Comparison of ENCODE assay signal across 8 mouse cellular contexts in genomic region chr3:142474349-142474983, GRCm38 (mm10). TPM values are rescaled to one million over a fixed set of nuclear protein-coding genes. Genes with fewer than 3 reads are reported as not detected.
DNase-seq lines count a peak whose midpoint lies in the region; ATAC-seq and TF ChIP-seq lines count a peak whose summit lies in the region.

No protein-coding gene starts in this region.

- H3K9me3 ChIP-seq in lung, embryonic 14.5 days (ENCODE audit: low read depth, low read length), result no peaks in the 10 kb centered on the region
- H3K9me3 ChIP-seq in forebrain, postnatal 0 days (ENCODE audit: low read length), result no peaks in the 10 kb centered on the region
- H3K9me3 ChIP-seq in limb, embryonic 12.5 days, result no peaks in the 10 kb centered on the region
- H3K9me3 ChIP-seq in neural tube, embryonic 12.5 days, result no peaks in the 10 kb centered on the region

- peak; percentile 62; the same call in 1 of the 2 replicates for ATAC-seq in lung, embryonic 14.5 days (ENCODE audit: insufficient read depth)
- ATAC-seq in forebrain, postnatal 0 days, result peak; percentile 27
- peak; percentile 71; the same call in 1 of the 2 replicates for ATAC-seq in limb, embryonic 12.5 days (ENCODE audit: insufficient number of reproducible peaks, insufficient read depth, low FRiP score, low TSS enrichment, low read depth)
- ATAC-seq in neural tube, embryonic 12.5 days (ENCODE audit: low FRiP score, low read depth), result peak; percentile 55

- no peak overlapping the region for H3K9ac ChIP-seq in lung, embryonic 14.5 days
- no peak overlapping the region for H3K9ac ChIP-seq in forebrain, postnatal 0 days
- no peak overlapping the region for H3K9ac ChIP-seq in limb, embryonic 12.5 days (replicated peaks)
- H3K9ac ChIP-seq in neural tube, embryonic 12.5 days, result no peak overlapping the region

- H3K27ac ChIP-seq in lung, embryonic 14.5 days (ENCODE audit: low read depth), result no peak overlapping the region
- no peak overlapping the region for H3K27ac ChIP-seq in forebrain, postnatal 0 days (ENCODE audit: low read depth, low read length)
- no peak overlapping the region for H3K27ac ChIP-seq in limb, embryonic 12.5 days
- no peak overlapping the region for H3K27ac ChIP-seq in neural tube, embryonic 12.5 days

- no peaks in the 10 kb centered on the region for H3K36me3 ChIP-seq in lung, embryonic 14.5 days (ENCODE audit: insufficient read depth)
- no peaks in the 10 kb centered on the region for H3K36me3 ChIP-seq in forebrain, postnatal 0 days (ENCODE audit: insufficient read depth)
- H3K36me3 ChIP-seq in limb, embryonic 12.5 days, result no peaks in the 10 kb centered on the region
- no peaks in the 10 kb centered on the region for H3K36me3 ChIP-seq in neural tube, embryonic 12.5 days

- DNase-seq in lung, embryonic 14.5 days, result peak; percentile 85
- no peak for DNase-seq in lung, postnatal 4 days
- peak; percentile 66 for DNase-seq in ZHBTc4 (ENCODE audit: low read depth, low spot score)
- peak; percentile 50 for DNase-seq in forebrain, postnatal 0 days
- no peak for DNase-seq in layer of hippocampus, adult 9-11 months
- no peak for DNase-seq in frontal cortex, postnatal 10 days (ENCODE audit: low spot score in 2 of 2)

- H3K4me3 ChIP-seq in lung, embryonic 14.5 days (ENCODE audit: low read depth, low read length), result no peak overlapping the region
- H3K4me3 ChIP-seq in forebrain, postnatal 0 days (ENCODE audit: low read depth, low read length), result no peak overlapping the region
- H3K4me3 ChIP-seq in limb, embryonic 12.5 days (replicated peaks), result no peak overlapping the region
- no peak overlapping the region for H3K4me3 ChIP-seq in neural tube, embryonic 12.5 days

- peak overlapping the region; percentile 25; the same call in 1 of the 2 replicates for H3K4me2 ChIP-seq in lung, embryonic 14.5 days
- H3K4me2 ChIP-seq in forebrain, postnatal 0 days (ENCODE audit: low read depth), result no peak overlapping the region
- peak overlapping the region; percentile 41 for H3K4me2 ChIP-seq in limb, embryonic 12.5 days
- H3K4me2 ChIP-seq in neural tube, embryonic 12.5 days (replicated peaks), result peak overlapping the region; percentile 39

- peak; percentile 88 for TF ChIP-seq CTCF in lung, embryonic 14.5 days (IDR thresholded peaks at IDR 0.05; ENCODE audit: low read depth)
- peak; percentile 86 for TF ChIP-seq CTCF in forebrain, postnatal 0 days (IDR thresholded peaks at IDR 0.05; ENCODE audit: low read depth)

- 16% methylated on average over 11 of the region's 11 CpGs for WGBS in lung, embryonic 14.5 days
- WGBS in forebrain, postnatal 0 days, result 22% methylated on average over 11 of the region's 11 CpGs
- WGBS in limb, embryonic 12.5 days, result 19% methylated on average over 11 of the region's 11 CpGs
- 24% methylated on average over 11 of the region's 11 CpGs for WGBS in neural tube, embryonic 12.5 days

- H3K27me3 ChIP-seq in lung, embryonic 14.5 days (ENCODE audit: insufficient read depth, low read length), result no peaks in the 10 kb centered on the region
- H3K27me3 ChIP-seq in forebrain, postnatal 0 days (ENCODE audit: insufficient read depth, low read length), result no peaks in the 10 kb centered on the region
- H3K27me3 ChIP-seq in limb, embryonic 12.5 days, result peaks cover 25% of the 10 kb centered on the region
- no peaks in the 10 kb centered on the region for H3K27me3 ChIP-seq in neural tube, embryonic 12.5 days (replicated peaks)

- H3K4me1 ChIP-seq in lung, embryonic 14.5 days (ENCODE audit: insufficient read depth), result no peaks in the 10 kb centered on the region
- H3K4me1 ChIP-seq in forebrain, postnatal 0 days (ENCODE audit: insufficient read depth), result no peaks in the 10 kb centered on the region
- H3K4me1 ChIP-seq in limb, embryonic 12.5 days (replicated peaks), result no peaks in the 10 kb centered on the region; the same call in 1 of the 2 replicates
- no peaks in the 10 kb centered on the region for H3K4me1 ChIP-seq in neural tube, embryonic 12.5 days

RNA-seq across cellular contexts. Expression of gene Gbp5, which starts 19.3 kb away (rescaled TPM):
- 0.11 TPM in 1 of 2 replicates, not detected in the other for polyA plus RNA-seq in lung, embryonic 14.5 days (2014; fragmentation: Nextera tagmentation; extraction: Ambion mirVana)
- 0.29 and 0.85 TPM in 2 replicates for total RNA-seq in forebrain, postnatal 0 days (2014; rRNA removed)
- polyA plus RNA-seq in forebrain, postnatal 0 days (2015; fragmentation: Nextera tagmentation; extraction: Ambion mirVana), result 0.25 and 0.36 TPM in 2 replicates
- polyA plus RNA-seq in limb, embryonic 12.5 days (2016; fragmentation: Nextera tagmentation; extraction: Ambion mirVana), result not detected in 2 replicates
- polyA plus RNA-seq in neural tube, embryonic 12.5 days (2016; fragmentation: Nextera tagmentation; extraction: Ambion mirVana), result not detected in 2 replicates

RNA-seq across cellular contexts. Expression of gene Gbp7, which starts 55.7 kb away (rescaled TPM):
- 3.2 and 3.6 TPM in 2 replicates for polyA plus RNA-seq in lung, embryonic 14.5 days (2014; fragmentation: Nextera tagmentation; extraction: Ambion mirVana)
- total RNA-seq in forebrain, postnatal 0 days (2014; rRNA removed), result 1.9 and 3.0 TPM in 2 replicates
- polyA plus RNA-seq in forebrain, postnatal 0 days (2015; fragmentation: Nextera tagmentation; extraction: Ambion mirVana), result 1.4 and 2.5 TPM in 2 replicates
- 1.5 and 2.0 TPM in 2 replicates for polyA plus RNA-seq in limb, embryonic 12.5 days (2016; fragmentation: Nextera tagmentation; extraction: Ambion mirVana)
- 1.0 and 1.3 TPM in 2 replicates for polyA plus RNA-seq in neural tube, embryonic 12.5 days (2016; fragmentation: Nextera tagmentation; extraction: Ambion mirVana)

Comparison
In these comparisons a context has a peak if more than half of its experiments do, and no peak if none do; other contexts are left out.
1. DNase-seq: peak in lung, embryonic 14.5 days (single experiment), ZHBTc4 (single experiment) and forebrain, postnatal 0 days (single experiment); none in lung, postnatal 4 days (0 of 2), layer of hippocampus, adult 9-11 months (single experiment) and frontal cortex, postnatal 10 days (0 of 2).
2. Peak in every context shown above with its lines, with median percentiles within 50 percentile points of each other: ATAC-seq.